Mouse (Mus musculus) cerebellum, adult 8-10 months (tissue): Measurements from ENCODE around the gene Als2cr12.
"Not testable (repeated sequence)": the region's sequence is repeated elsewhere in the genome, so short reads cannot be mapped to it uniquely, and the experiment has no call there.

Experiments used
- DNase-seq: peaks from one replicate; pipeline ENCODE4 v3.0.0; 2022

The Als2cr12 gene

DNA sequence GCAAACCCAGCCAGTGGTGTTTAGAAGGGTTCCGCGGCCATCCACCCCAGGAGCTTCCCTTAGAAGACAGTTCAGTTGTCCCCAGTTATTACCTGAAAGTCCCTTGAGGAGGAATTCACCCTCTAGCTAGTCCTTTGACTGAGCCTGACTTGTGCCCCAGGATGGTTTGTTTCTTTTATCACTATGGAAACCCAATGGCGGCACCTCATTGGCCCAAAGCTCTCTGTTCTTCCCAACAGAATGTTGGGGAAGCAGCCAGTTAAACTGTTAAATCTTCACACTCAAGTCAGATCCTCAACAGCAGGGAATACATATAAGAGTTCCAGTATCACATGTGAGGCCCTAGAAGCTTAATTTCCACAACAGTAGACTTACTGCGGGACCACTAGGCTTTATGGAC lies at the start of gene Als2cr12:
Gene Als2cr12 (minus strand): TSS at position 180 of the 400 bp plus-strand sequence.
- DNase-seq: not testable (repeated sequence)

DNA sequence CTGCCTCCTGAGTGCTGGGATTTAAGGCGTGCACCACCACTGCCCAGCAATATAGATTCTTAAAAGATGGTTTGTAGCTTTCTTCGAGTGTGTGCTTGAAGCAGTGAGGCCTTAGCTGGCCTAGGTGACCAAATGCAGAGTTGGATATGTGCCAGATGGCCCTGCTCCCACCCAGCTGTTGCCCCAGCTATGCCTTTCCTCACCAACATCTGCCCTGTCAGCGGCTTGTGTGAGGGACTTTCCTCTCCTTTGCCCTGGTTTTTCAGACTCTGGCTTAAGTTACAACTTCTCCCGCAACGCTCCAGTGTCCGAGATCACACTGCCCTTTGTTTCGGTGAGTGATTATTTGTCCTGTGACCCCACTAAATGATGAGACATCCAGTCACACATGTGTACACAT lies 48.9 kb upstream of the Als2cr12 start:
- DNase-seq: no peak

DNA sequence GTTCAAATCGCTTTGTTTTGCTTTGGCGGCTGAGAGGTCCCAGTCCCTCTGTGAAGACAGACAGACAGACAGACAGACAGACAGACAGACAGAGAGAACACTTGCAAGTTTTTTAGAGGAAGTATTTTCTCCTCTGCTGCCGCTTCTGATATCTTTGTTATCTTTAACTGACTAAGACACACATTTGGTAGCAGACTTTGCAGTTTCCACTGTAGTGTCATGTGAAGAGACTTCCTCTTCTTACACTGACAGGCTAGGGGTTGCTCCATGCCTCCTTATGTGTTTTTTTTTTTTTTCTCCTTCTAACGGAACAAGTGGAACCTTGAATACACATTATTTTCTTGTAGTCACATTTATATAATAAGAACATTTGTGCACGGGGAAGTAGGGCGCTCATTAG lies 47.5 kb upstream of the Als2cr12 start:
- no peak for DNase-seq

DNA sequence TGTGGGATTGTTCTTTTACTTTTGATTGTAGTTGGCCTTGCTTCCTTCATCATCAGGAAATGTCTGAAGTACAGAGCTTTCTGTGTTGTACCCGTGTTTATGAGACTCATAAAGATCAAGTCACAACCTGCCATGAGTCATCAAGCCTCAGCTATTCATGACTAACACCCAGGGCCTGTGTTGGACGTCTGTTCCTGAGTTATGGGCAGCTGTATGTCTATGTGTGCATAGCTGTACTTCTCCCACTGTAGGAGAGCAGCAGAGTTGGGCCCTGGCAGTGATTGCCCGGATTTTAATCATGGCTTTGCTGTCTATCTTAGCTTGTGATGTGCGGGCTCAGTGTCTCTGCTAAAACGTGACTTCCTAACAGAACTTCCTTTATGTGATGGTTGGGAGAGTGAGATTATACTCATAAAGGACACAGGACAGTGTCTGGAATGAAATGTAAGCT lies 46.8 kb upstream of the Als2cr12 start:
- no peak for DNase-seq

DNA sequence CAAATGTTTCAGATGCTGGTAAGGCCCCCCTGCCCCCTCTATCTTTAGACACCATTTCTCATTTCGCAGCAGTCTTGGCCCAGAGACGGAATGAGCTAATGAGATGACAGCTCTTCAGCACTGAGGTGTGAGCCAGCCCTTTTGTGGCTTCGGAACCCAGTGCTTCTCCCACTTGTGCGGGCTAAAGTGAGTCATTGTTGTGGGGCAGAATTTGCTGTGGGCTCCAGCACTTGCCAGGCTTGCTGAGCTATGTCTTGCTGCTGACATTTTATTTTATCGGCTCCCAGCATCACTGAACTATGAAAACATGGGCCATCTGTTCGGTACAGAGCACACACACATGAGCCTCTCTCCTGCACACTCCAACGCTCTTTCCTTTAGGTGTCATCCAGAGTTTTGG lies 43.7 kb upstream of the Als2cr12 start:
- peak; percentile 53 for DNase-seq

DNA sequence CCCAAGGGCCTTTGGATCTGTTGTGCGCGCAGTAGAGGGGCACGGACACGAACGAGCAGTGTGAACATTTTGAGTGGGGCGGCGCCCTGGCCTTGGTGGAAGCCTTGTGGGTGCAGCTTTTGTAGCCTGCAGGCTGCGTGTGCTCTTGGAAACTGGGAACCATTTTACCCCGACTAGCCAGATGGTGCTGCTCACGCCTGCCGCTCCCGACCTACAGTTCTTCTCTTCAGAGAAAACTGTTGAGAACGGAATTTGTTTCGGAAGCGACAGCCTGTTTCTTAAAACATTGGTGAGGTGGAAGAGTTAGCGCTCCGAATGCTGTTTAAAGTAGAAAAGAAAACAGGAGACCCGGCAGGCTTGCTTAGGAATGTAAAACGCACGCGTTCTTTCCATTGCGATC lies 41.2 kb upstream of the Als2cr12 start:
- no peak for DNase-seq

DNA sequence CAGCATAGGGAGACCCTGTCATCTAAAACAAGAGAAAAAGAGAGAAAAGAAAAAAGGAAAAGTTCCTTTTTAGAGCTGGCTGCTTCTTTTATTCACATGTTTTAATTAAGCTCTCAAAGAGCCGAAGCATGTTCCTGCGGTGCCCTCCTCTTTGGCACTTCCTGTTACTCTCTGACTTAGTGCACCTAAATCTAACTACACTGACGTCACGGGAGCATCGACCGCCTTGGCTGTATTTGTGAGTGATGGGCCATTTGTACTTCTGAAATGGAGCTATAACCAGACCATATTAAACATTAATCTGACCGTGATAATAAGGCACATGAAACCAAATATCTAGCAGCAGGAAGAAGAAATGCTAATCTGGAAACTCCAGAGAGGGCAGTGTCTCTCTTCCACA lies 40.2 kb upstream of the Als2cr12 start:
- DNase-seq: no peak

DNA sequence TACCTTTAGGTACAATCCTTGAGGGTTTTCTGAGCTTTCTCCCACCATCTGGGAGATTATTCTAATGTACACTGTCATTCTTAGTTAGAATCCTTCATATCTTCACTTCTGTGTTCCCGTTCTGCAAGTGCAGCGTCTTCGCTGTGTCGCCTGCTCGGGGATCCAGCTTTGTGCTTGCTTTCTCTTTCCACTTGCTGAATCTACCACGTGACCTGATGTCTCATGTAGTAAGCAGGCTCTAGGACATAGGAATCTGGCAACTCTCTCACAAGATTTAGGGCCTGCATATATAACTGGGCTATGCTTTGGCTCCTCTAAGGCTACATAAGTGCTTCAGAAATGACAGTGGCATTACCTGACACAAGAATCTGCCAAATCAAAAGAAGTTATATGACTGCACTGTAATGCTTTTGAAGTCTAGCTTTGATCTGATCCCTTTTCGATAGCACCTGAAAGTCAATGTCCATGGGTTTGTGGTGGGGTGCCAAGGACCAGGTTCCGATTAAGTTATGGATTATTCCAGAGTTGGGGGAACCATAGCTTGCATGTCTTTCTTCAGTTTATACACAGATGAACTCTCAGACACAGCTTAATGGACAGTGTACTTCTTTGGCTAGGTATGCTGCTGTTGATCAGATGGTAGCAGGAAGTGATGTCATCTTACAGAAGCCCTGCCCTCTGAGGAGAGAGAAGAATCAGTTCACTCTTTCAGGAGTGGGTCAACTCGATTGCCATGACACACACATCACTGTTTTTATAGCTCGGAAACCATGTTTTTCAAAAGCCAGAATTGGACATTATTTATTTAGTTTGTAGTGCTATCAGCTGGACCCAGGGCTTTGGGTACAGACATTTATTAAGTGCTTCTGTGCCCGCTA lies 38.5 kb upstream of the Als2cr12 start:
- DNase-seq: no peak

DNA sequence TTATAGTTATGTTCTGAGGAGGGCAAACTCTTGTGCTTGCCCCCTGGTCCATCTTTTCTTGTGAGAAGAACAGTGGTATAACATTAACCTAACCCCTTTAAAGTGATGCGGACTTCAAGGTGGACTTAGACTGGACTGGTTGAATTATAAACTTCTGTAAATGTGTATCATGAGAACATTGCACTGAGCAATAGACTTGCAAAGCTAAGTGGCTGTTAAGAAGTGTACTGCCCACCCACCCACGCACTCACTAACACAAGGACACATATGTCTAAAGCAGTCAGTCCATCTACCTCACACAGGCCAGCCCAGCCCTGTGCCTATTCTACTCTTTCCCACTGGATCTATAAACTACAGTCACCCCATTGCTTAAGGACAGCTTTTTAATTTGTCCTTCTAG lies 37.8 kb upstream of the Als2cr12 start:
- no peak for DNase-seq

DNA sequence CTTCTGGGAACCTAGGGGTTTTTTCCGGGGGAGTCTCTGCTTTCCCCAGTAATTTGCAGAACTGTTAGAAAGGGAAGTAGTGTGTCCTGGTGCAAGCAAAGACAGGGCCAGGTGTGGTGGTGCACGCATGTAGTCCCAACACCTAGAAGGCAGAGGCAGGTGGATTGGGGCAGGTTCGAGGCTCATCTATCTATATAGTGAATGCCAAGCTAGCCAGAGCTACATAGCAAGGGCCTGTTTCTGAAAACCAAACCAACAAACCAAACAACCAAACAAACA lies 32.7 kb upstream of the Als2cr12 start:
- no peak for DNase-seq

DNA sequence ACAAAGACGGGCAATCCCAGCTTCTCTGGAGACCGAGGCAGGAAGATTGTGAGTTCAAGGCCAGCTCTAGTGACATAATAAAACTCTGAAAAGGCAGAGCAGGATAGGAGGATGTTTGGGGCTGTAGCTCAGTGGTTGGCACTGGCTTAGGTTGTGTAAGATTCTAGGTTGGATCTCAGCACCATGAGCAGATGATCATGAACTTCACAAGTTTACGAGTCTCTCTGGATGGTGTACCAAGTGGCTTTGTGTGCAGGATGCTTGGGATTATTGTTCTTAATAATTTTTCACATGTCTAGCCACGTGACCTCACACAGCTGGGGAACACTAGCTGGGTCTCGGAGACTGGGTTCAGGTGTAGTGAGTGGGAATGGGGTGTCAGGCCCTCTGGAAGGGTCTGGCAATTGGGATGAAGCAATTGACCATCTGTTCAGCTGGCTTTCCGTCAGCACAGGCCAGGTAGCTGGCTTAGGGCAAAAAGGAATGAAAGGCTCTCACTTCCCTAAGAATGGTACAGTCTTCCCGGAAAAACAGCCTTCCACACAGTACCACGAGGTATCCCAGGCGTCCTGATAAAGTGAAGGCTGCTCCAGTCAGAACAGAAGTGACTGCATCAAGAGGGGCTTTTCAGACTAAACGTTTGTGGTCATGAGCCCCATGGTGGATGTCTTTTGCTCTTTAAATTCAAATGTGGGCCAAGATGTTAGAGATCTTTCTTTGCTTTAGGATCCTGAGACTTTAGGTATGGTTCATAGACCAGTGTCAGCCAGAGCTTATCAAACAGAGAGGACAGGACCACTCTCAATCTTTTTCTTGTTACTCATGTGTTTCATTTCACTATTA lies 32.2 kb upstream of the Als2cr12 start:
- peak; percentile 60 for DNase-seq

DNA sequence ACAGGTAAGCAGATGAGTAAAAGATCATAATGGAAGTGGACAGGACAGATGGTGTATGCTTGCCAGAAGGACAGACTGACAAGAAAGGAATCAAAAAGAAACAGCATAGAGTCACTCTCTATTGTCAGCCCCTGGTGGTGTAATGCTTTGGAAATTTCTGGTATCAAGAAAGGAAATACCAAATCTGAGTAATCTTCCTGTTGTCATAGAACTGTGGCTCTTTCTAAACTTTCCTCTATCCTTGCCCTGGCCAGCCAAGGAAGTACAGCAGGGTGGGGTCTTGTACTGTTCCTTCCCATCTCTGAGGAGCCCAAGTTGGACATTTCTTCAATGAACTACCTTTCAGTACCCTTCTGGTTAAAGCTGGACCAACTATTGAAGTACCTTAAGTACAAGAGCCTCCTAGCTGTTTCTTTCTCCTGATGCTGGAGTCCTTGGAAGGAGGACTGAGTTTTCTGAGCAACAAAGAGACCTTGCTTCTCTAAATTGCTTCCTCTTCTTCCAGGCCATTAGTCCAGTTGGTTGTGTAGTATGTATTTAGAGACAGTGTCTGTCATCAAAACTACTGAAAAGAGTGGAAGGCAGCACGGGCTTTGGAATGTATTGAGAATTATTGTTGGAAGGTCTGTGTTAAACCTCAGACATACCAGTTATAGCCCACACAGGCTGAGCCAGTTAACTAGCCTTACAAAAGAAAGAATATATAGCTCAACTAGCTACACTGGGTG lies 31.4 kb upstream of the Als2cr12 start:
- DNase-seq: no peak

DNA sequence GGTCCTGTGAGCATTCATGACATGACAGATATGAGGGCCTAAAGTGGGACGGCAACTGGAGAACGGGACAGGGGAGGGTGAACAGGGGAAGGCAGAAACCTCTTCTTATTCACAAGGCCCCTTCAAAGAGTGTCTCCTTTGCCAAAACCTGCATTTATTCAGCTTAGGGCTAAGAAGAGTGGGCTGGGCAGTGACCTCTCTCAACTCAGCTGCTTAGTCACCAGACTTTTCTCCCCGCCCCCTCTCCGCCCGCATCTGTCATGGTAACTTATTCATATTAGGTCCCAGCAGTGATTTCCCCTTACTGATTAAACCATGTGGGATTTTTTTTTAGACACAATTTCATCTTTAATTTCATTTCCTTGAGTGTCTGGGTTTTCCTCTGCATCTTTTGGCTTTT lies 30.0 kb upstream of the Als2cr12 start:
- no peak for DNase-seq

DNA sequence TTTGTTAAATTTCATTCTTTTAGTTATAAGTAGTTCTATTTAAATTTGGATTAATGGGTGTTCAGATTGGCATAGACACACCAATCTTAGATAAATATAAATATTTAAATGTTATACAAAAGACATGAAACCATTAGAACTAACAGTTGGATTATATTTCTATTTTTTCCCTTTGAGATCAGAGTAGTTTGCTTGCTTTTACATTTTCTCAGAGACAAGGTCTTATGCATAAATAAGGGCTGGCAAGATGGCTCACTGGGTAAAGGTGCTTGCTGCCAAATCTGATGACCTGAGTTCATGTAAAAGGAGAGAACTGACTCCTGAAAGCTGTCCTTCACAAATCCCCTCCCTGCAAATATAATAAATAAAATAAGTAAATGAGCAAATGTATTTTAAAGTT lies 29.3 kb upstream of the Als2cr12 start:
- DNase-seq: no peak

DNA sequence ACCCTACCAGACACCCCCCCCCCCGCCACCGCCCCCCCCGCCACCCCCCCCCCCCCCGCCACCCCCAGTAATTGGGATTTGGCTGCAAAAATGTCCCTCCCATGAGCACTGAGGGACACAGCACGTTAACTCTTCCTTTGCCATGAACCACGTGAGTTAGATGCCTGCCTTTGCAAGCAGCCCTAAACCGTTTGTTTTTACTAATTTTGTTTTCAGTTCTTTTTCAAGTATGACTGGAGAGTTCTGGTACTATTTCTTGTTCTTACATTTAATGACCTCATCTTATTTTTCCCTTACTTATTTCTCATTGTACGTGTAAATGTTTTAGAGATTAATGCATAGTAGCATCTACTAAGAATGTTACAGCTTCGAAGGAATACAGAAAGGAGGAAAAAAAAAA lies 28.7 kb upstream of the Als2cr12 start:
- DNase-seq: no peak

DNA sequence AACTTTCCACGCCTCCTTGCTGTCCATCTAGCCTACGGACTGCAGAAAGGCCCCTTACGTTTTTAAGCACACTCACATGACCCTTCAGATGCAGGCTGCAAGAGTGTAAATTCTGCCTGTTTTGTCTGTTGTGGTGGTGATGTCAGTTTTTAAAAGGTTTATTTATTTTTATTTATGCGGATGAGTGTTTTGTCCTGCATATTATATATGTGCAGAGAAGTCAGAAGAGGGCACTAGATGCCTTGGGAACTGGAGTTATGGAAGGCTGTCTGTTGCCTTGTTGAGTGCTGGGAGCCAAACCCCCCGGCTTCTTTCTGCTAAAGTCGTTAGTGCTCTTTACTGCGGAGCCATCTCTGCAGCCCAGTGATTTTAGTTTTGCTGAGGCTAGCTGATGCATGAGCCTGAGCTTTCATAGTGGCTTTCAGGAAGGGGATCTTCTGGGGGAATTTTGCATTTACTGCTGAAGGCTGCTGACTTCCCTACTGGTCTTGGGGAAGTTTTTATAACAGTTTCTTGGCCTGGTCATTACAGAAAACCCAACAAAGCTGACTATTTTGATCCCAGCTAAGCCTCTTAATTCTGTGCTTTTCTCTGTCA lies 28.1 kb upstream of the Als2cr12 start:
- DNase-seq: no peak

DNA sequence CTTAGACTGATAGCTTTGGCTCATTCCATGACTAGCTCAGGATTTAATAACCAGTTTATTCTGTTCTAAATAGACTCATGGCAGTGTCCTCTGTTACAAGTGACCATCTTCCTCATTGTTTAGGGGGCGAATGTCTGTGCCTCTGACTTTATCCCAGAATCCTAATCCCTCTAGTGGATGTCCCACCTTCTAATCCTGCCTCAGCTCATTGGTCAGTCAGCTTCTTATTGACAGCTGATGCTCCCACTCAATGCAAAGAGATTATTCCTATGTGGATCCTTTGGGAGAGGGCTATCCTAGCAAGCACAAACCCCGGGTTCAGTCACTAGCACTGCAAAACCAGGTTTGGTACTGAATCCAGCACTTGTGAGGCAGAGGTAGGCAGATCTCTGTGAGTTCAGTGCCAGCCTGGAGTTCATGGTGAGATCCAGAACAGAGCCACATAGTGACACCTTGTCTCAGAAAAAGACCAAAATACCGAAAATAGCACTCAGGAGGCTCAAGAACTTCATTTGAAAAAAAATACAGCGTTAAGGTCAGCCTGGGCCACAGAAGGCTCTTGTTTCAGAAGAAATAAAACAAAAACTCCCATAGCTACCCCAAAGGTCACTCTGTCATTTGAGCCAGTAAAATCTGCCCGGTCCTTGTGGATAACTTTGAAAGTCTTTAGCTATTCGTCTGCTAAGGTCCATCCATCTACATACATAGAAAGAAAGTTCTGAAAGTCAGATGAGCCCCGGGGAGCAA lies 27.4 kb upstream of the Als2cr12 start:
- DNase-seq: no peak

DNA sequence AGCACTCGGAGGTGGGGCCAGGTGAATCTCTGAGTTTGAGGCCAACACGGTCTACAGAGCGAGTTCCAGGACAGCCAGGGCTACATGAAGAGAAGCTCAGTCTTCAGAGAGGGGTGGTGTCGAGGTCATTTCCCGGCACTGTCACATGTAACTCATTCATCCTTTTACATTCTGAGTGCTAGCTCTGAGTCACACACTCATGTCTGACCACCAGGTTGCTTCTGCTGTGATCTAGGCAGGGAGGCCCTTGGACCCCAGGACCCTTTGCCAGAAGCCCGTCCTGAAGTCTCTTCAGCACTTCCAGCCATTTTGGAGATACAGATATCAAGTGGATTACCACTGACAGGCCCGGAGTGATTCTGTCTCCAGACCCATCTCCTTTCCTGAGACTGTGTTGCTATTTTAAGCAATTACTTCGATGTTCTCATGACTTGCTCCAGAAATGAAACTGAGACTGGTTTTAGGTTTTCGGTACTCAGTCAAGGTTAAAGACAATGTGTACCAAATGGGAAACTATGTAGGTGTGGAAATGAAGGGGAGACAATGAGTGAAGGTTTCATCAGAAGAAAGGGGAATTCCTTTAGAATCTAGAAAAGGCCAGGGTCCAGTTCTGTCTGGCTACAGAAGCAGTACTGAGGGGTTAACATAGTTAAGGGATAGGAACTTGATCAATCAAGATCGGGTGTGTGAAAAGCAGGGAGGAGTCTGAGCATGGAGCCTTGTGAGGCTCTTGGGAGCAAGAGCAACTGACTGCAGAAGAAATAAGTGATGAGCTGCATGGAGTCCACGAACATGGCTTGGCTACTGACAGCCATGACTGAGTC lies 26.5 kb upstream of the Als2cr12 start:
- DNase-seq: no peak

DNA sequence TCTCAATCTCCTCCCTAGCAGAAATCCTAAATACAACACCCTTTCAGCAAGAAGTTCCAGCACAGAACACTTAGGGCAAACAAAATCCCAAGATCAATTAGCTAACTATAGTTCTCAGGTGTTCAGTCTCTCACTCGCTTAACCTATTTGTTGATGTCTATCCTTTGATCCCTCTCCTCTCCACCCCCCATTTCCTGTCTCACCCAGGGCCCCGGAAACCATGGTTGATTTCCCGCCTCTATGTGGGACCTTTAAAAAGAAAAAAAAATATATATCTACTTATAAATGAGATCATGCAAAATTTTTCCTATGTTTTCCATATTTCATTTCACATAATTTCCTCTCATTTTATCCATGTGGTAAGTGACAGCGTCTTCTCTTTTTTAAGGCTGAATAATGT lies 25.2 kb upstream of the Als2cr12 start:
- no peak for DNase-seq

DNA sequence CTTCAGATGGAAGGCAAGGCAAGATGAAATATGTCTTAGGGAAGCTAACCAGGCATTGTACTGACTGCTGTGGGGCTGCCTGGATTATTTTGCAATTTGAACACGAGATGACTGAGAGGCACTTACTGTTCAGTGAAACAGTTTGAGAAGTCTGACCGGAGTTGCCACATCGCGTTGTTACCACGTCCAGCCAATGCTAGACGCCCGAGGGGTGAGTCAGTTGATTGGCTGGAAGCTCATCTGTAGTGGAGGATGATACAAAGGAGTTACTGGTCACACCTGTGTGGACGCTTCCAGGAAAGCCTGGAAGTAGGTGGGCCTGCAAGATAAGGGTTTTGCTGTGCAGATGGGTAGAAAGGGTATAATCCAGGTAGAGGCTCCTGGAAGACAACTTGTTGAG lies 24.3 kb upstream of the Als2cr12 start:
- DNase-seq: no peak

DNA sequence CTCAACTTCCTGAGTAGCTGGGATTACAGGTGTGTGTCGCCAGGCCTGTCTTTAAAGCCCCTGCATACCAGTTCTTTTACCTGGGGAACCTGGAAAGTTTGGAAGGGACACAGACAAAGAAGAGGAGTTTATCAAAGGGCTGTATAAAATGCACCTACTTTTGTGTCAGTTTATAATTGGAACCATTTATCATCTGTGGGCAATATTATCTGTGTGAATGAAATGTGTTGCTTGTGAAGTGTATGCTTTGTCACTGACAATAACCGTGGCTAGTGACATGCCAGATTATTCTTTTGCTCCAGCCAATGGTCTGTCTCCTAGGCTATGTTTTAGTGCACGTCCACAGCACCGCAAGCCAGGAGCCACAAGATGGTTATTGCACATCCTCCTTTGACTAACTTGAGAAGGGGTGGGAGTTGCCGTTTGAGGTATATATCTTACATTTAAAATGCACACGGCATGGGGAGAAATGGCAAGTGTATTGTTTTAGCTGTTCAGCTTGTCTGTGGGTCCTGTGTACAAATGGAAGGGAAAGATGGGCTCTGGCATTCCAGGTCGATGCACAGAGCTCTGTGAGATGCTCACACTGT lies 23.7 kb upstream of the Als2cr12 start:
- no peak for DNase-seq
